Mouse (Mus musculus) neural tube, embryonic 13.5 days (tissue): Measurements from ENCODE around the gene Zfp454. TPM values are rescaled to one million over a fixed set of nuclear protein-coding genes. Genes with fewer than 3 reads are reported as not detected.

Experiments
- ATAC-seq: fragments of 200-750 bp; cut with Nextera tagmentation; 2 replicates; pipeline ENCODE4 v1.8.0; 2017; ENCODE audit warnings: low read depth, mild to moderate bottlenecking, moderate TSS enrichment, moderate library complexity
- H3K27ac ChIP-seq: fragments of 300-500 bp; sonication (generic); replicated peaks from 2 replicates; pipeline ENCODE4 v1.5.1; 2015; ENCODE audit warnings: moderate library complexity, mild to moderate bottlenecking, inconsistent platforms
- H3K27me3 ChIP-seq: fragments of 300-500 bp; sonication (generic); 2 replicates; pipeline ENCODE4 v1.6.1; 2015; ENCODE audit warnings: mild to moderate bottlenecking, inconsistent platforms
- H3K36me3 ChIP-seq: fragments of 300-500 bp; sonication (generic); 2 replicates; pipeline ENCODE4 v1.6.1; 2015; ENCODE audit warnings: mild to moderate bottlenecking, inconsistent platforms
- H3K4me1 ChIP-seq: fragments of 300-500 bp; sonication (generic); replicated peaks from 2 replicates; pipeline ENCODE4 v1.6.1; 2015; ENCODE audit warnings: inconsistent platforms
- H3K4me2 ChIP-seq: fragments of 300-500 bp; sonication (generic); 2 replicates; pipeline ENCODE4 v1.6.1; 2015; ENCODE audit warnings: inconsistent platforms, mild to moderate bottlenecking, moderate library complexity
- H3K4me3 ChIP-seq: fragments of 300-500 bp; sonication (generic); 2 replicates; pipeline ENCODE4 v1.5.1; 2015; ENCODE audit warnings: mild to moderate bottlenecking, inconsistent platforms
- H3K9ac ChIP-seq: fragments of 300-500 bp; sonication (generic); 2 replicates; pipeline ENCODE4 v1.6.1; 2015; ENCODE audit warnings: moderate library complexity, mild to moderate bottlenecking, inconsistent platforms
- H3K9me3 ChIP-seq: fragments of 300-500 bp; sonication (generic); 2 replicates; pipeline ENCODE4 v1.6.1; 2016; ENCODE audit warnings: inconsistent platforms
- WGBS: fragments of 180-500 bp; shearing (Covaris S2); methylation state at CpG from one replicate; pipeline ENCODE4 v1.1.7; 2015; 5-methylcytosine and 5-hydroxymethylcytosine counted together
- polyA plus RNA-seq: library from polyadenylated mRNA; unstranded; fragments of >200 nt; fragmentation: Nextera tagmentation; extraction: Ambion mirVana; gene quantifications from 2 replicates; pipeline ENCODE4 v1.2.1, GENCODE M21; 2015

Gene Zfp454
- polyA plus RNA-seq = 11.7 and 14.1 TPM in 2 replicates

- Histone ChIP-seq H3K4me2 (peak within 1 kb of the TSS; percentile 83), H3K27me3 (no peaks in the 10 kb centered on the region), H3K4me1 (peaks cover 25% of the 10 kb centered on the region), H3K27ac (peak within 1 kb of the TSS; percentile 83), H3K9me3 (peaks cover 4% of the 10 kb centered on the region), H3K9ac (peak within 1 kb of the TSS; percentile 77), H3K4me3 (peak within 1 kb of the TSS; percentile 53), H3K36me3 (peaks cover 26% of the 10 kb centered on the region)
- WGBS = 6% methylated on average over 26 of the region's 26 CpGs
- peak; percentile 94 for ATAC-seq
Measured at GRCm38 (mm10) chr11:50887390-50888128, at the start of gene Zfp454. Gene Zfp454, minus strand, starts transcription at chr11:50887651.

- H3K4me1 ChIP-seq = peaks cover 13% of the 10 kb centered on the region
- H3K9me3 ChIP-seq = no peaks in the 10 kb centered on the region
- no peaks in the 10 kb centered on the region for H3K27me3 ChIP-seq
- peak; percentile 63 for ATAC-seq
- 0 out of 2 replicates have a peak overlapping the region, but pooled peaks have one; percentile 84 for H3K9ac ChIP-seq
- 75% methylated on average over 1 of the region's 1 CpGs for WGBS
- H3K27ac ChIP-seq = peak overlapping the region; percentile 70
- H3K4me2 ChIP-seq = peak overlapping the region; percentile 90
- H3K4me3 ChIP-seq = peak overlapping the region; percentile 60
- H3K36me3 ChIP-seq = no peaks in the 10 kb centered on the region; the same call in 1 of the 2 replicates
Measured at GRCm38 (mm10) chr11:50932040-50932439, 44.6 kb upstream of the Zfp454 start.

- WGBS = under 1% methylated on average over 18 of the region's 18 CpGs
- H3K36me3 ChIP-seq = no peaks in the 10 kb centered on the region; the same call in 1 of the 2 replicates
- no peaks in the 10 kb centered on the region for H3K27me3 ChIP-seq
- H3K4me1 ChIP-seq = peaks cover 13% of the 10 kb centered on the region
- peak within 1 kb of the TSS; percentile 90 for H3K4me2 ChIP-seq
- peak within 1 kb of the TSS; percentile 60 for H3K4me3 ChIP-seq
- ATAC-seq = peak; percentile 96
- H3K27ac ChIP-seq = peak within 1 kb of the TSS; percentile 82
- peak within 1 kb of the TSS; percentile 84 for H3K9ac ChIP-seq
- no peaks in the 10 kb centered on the region for H3K9me3 ChIP-seq
Measured at GRCm38 (mm10) chr11:50931451-50931866, 44.0 kb upstream of the Zfp454 start, which contains the start of gene Zfp354b. Gene Zfp354b, minus strand, starts transcription at chr11:50931633.

- Histone ChIP-seq H3K4me3 (peak overlapping the region; percentile 60), H3K9me3 (no peaks in the 10 kb centered on the region), H3K4me2 (peak overlapping the region; percentile 90), H3K27me3 (no peaks in the 10 kb centered on the region), H3K36me3 (no peaks in the 10 kb centered on the region; the same call in 1 of the 2 replicates), H3K27ac (peak overlapping the region; percentile 82), H3K4me1 (peaks cover 13% of the 10 kb centered on the region), H3K9ac (peak overlapping the region; percentile 84)
- WGBS = 2% methylated on average over 16 of the region's 16 CpGs
- ATAC-seq = peak; percentile 80
Measured at GRCm38 (mm10) chr11:50931021-50931420, 43.6 kb upstream of the Zfp454 start.

- 31% methylated on average over 14 of the region's 14 CpGs for WGBS
- H3K36me3 ChIP-seq = no peaks in the 10 kb centered on the region; the same call in 1 of the 2 replicates
- H3K4me1 ChIP-seq = peaks cover 13% of the 10 kb centered on the region
- no peaks in the 10 kb centered on the region for H3K9me3 ChIP-seq
- H3K9ac ChIP-seq = peak overlapping the region; percentile 84
- no peak for ATAC-seq
- peak overlapping the region; percentile 82 for H3K27ac ChIP-seq
- H3K4me3 ChIP-seq = peak overlapping the region; percentile 60
- no peaks in the 10 kb centered on the region for H3K27me3 ChIP-seq
- H3K4me2 ChIP-seq = peak overlapping the region; percentile 90
Measured at GRCm38 (mm10) chr11:50930469-50931014, 43.1 kb upstream of the Zfp454 start.

GRCm38 (mm10) chr11:50915671-50916320 is 28.3 kb upstream of the Zfp454 start, which contains the start of gene Zfp2:
Gene Zfp2, minus strand, starts transcription at chr11:50916165.
- peak within 1 kb of the TSS; percentile 40 for H3K4me2 ChIP-seq
- ATAC-seq = peak; percentile 99
- WGBS = under 1% methylated on average over 47 of the region's 47 CpGs
- H3K4me1 ChIP-seq = peaks cover 10% of the 10 kb centered on the region
- H3K36me3 ChIP-seq = peaks cover 32% of the 10 kb centered on the region
- H3K27ac ChIP-seq = peak within 1 kb of the TSS; percentile 93
- peak within 1 kb of the TSS; percentile 87 for H3K4me3 ChIP-seq
- peaks cover 24% of the 10 kb centered on the region for H3K9me3 ChIP-seq
- peak within 1 kb of the TSS; percentile 91 for H3K9ac ChIP-seq
- no peaks in the 10 kb centered on the region for H3K27me3 ChIP-seq

- ATAC-seq = no peak
- no peaks in the 10 kb centered on the region for H3K27me3 ChIP-seq
- H3K4me3 ChIP-seq = 0 out of 2 replicates have a peak overlapping the region, but pooled peaks have one; percentile 87
- peaks cover 46% of the 10 kb centered on the region for H3K36me3 ChIP-seq
- no peak overlapping the region for H3K9ac ChIP-seq
- peaks cover 10% of the 10 kb centered on the region for H3K4me1 ChIP-seq
- no peak overlapping the region for H3K27ac ChIP-seq
- H3K4me2 ChIP-seq = peak overlapping the region; percentile 40; the same call in 1 of the 2 replicates
- peaks cover 36% of the 10 kb centered on the region for H3K9me3 ChIP-seq
- WGBS = 93% methylated on average over 3 of the region's 3 CpGs
Measured at GRCm38 (mm10) chr11:50914461-50914860, 27.0 kb upstream of the Zfp454 start.

GRCm38 (mm10) chr11:50913301-50913700 is 25.9 kb upstream of the Zfp454 start:
- no peak for ATAC-seq
- Histone ChIP-seq H3K9me3 (peaks cover 47% of the 10 kb centered on the region), H3K27me3 (no peaks in the 10 kb centered on the region), H3K36me3 (peaks cover 57% of the 10 kb centered on the region), H3K27ac (no peak overlapping the region), H3K4me1 (peaks cover 10% of the 10 kb centered on the region), H3K9ac (no peak overlapping the region), H3K4me3 (no peak overlapping the region), H3K4me2 (no peak overlapping the region)
- WGBS = 92% methylated on average over 1 of the region's 1 CpGs

- H3K9ac ChIP-seq = no peak overlapping the region
- WGBS = 90% methylated on average over 5 of the region's 5 CpGs
- H3K36me3 ChIP-seq = peaks cover 99% of the 10 kb centered on the region
- no peak overlapping the region for H3K4me3 ChIP-seq
- H3K27me3 ChIP-seq = no peaks in the 10 kb centered on the region
- no peak overlapping the region for H3K4me2 ChIP-seq
- no peaks in the 10 kb centered on the region for H3K4me1 ChIP-seq
- peaks cover 89% of the 10 kb centered on the region for H3K9me3 ChIP-seq
- H3K27ac ChIP-seq = no peak overlapping the region
- ATAC-seq = no peak
Measured at GRCm38 (mm10) chr11:50908136-50908535, 20.7 kb upstream of the Zfp454 start.

GRCm38 (mm10) chr11:50897359-50897758 is 9.9 kb upstream of the Zfp454 start:
- H3K4me3 ChIP-seq = no peak overlapping the region
- H3K36me3 ChIP-seq = peaks cover 69% of the 10 kb centered on the region
- H3K4me2 ChIP-seq = no peak overlapping the region
- H3K4me1 ChIP-seq = no peaks in the 10 kb centered on the region
- H3K27ac ChIP-seq = no peak overlapping the region
- H3K9me3 ChIP-seq = peaks cover 92% of the 10 kb centered on the region
- WGBS = 74% methylated on average over 1 of the region's 1 CpGs
- H3K27me3 ChIP-seq = no peaks in the 10 kb centered on the region
- ATAC-seq = no peak
- no peak overlapping the region for H3K9ac ChIP-seq

- Histone ChIP-seq H3K27ac (no peak overlapping the region), H3K4me2 (no peak overlapping the region), H3K4me1 (0 out of 2 replicates have a peak, but pooled peaks cover 6% of the 10 kb centered on the region), H3K9me3 (peaks cover 46% of the 10 kb centered on the region), H3K9ac (no peak overlapping the region), H3K27me3 (no peaks in the 10 kb centered on the region), H3K4me3 (no peak overlapping the region), H3K36me3 (peaks cover 22% of the 10 kb centered on the region)
- WGBS = 64% methylated on average over 2 of the region's 2 CpGs
- ATAC-seq = no peak
Measured at GRCm38 (mm10) chr11:50892441-50892840, 5.0 kb upstream of the Zfp454 start.

GRCm38 (mm10) chr11:50886933-50887293 is 538 bp downstream of the Zfp454 start:
- Histone ChIP-seq H3K36me3 (peaks cover 32% of the 10 kb centered on the region), H3K9me3 (no peaks in the 10 kb centered on the region), H3K4me3 (peak overlapping the region; percentile 53), H3K9ac (peak overlapping the region; percentile 77), H3K27ac (peak overlapping the region; percentile 83), H3K4me2 (peak overlapping the region; percentile 83), H3K4me1 (peaks cover 25% of the 10 kb centered on the region), H3K27me3 (no peaks in the 10 kb centered on the region)
- peak; percentile 36 for ATAC-seq
- 28% methylated on average over 10 of the region's 10 CpGs for WGBS
